Mouse (Mus musculus) left cerebral cortex, adult 2 months (tissue): ENCODE results near the gene Cav3. TPM values are rescaled to one million over a fixed set of nuclear protein-coding genes. Genes with fewer than 3 reads are reported as not detected.

Experiments
- DNase-seq, 2 experiments: peaks; one replicate each; pipeline ENCODE4 v3.0.0; 2021 to 2022; ENCODE audit warnings: low spot score in 2 of 2, mixed read lengths in 1 of 2; ENCODE audit errors: extremely low spot score in 1 of 2
- H3K27ac ChIP-seq: fragments of 200-600 bp; 2 replicates; pipeline ENCODE4 v1.8.1; 2022
- H3K4me3 ChIP-seq: fragments of 200-600 bp; 2 replicates; pipeline ENCODE4 v1.8.1; 2022
- CTCF ChIP-seq: fragments of 200-600 bp; IDR thresholded peaks from 2 replicates; pipeline ENCODE4 v1.8.1; 2022; ENCODE audit warnings: antibody characterized with exemption, mild to moderate bottlenecking, moderate library complexity
- intact Hi-C: fragments of 180-260 bp; cut with DNase I; formaldehyde crosslinking; loops from one replicate; pipeline ENCODE4 v1.15.1; 2025
- long read RNA-seq, 2 experiments: library from polyadenylated mRNA; stranded (forward); transcript quantifications; one replicate each; pipeline ENCODE4 v2.0.0; 2021; ENCODE audit warnings: borderline mapping rate in 2 of 2
- total RNA-seq, 2 experiments: library from RNA; stranded (reverse); gene quantifications; 2 replicates each; pipeline ENCODE4 v1.2.3; 2021

The Cav3 gene
- under 1 TPM in 1 of 2 experiments, not detected in 1; 0.30 TPM for total RNA-seq
- long read RNA-seq, experiment 1, partial matches to known transcripts: 0 of 1 reads
- long read RNA-seq, experiment 1, other reads (novel, unspliced or antisense): 0 of 1 reads
- long read RNA-seq, experiment 2: 0 reads

DNA sequence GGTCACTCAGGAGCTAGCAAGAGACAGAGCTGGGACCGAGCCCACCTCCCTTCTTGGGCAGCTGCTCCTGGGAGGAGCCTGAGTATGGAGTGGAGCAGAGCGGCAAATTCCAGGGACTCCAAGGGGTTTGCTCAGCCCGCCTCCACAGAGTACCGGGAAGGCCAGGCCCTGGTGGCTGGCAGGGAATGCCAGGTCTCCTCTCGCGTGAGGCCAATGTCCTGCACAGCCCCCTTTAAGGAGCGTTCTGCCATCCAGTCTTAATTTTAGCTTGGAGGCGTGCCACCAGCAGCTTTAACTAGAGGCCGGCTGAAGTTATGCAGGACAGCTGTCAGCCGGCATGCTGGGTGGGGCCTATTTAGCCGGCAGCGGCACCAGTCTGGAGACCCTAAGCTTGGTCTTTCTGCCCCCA, at the start of gene Cav3:
Gene Cav3 (plus strand): TSS at position 165 of the 409 bp plus-strand sequence.
- DNase-seq: no peak
- H3K27ac ChIP-seq: no peak within 1 kb of the TSS
- TF ChIP-seq CTCF: no peak
- H3K4me3 ChIP-seq: no peak within 1 kb of the TSS
- intact Hi-C loops: no loop called here

DNA sequence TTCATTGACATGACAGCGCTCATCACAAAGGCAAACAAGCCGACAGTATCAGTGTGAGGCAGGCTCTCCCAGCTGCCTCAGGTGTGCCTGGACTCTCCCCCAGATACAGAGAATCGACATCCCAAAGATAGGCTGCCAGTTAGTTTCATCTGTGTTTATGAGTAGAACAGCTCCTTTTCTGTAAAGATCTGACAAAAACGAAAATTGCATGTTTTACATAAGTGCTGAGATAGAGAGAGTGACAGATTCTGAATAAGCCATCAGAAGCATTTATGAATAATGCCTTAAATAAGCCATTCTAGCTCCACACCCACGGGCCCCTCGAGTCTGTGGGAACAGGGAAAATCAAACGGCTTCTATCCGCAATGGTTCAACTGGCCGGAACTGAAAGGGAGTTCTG, 40.0 kb upstream of the Cav3 start:
- no peak for TF ChIP-seq CTCF
- no peak overlapping the region for H3K4me3 ChIP-seq
- H3K27ac ChIP-seq: no peak overlapping the region
- intact Hi-C loops: no loop called here
- peak in 1 of 2 experiments; percentile 24 for DNase-seq

DNA sequence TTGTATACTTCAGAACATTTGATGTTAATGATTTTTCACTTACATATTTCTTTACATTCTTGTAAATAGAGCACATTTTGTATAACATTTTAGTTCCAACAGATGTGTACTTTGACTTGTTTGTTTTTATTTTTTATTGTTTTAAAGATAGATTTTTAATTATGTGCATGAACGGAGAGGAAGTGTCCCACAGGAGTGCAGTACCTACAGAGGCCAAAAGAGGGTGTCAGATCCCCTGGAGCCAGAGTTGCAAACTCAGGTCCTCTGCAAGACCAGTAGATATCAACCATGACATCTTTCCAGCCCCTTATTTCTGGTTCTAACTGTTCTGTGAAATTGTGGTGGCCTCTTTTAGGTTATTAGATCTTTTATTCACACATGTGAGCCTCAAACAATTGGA, 38.4 kb upstream of the Cav3 start:
- peak; percentile 10 for TF ChIP-seq CTCF
- intact Hi-C loops: no loop called here
- no peak for DNase-seq
- Histone ChIP-seq H3K27ac (no peak overlapping the region), H3K4me3 (no peak overlapping the region)

DNA sequence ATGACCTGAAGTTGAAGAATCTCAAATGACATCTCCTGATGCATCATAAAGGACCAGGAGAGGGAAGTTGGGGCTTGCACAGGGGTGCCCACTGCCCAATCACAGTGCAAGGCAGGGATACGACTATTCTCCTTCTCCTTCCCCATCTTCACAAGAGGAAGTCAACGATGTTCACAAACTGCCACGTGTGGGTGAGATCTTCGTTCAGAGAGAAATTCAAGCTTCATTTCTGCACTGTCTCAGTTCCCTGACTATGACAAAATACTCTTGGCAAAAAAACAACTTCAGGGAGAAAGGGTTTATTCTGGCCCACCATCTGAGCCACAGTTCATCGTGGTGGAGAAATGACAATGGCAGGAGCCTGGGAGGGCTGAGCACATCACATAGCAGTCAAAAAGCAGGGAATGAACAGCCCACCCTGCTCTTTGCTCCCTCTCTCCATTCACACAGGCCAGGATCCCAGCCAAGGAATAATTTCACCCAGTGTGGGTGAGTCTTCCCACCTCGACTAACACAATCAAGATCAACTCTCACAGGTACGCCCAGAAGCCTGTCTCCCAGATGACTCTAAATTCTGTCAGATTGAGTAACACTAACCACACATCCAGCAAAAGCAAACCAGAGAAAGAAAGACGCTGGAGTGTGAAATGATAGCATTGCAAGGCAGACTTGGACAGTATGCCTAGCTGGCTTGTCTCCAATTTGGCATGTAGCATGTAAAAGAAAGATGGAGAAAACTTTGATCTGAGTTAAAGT, 35.4 kb upstream of the Cav3 start:
- TF ChIP-seq CTCF: no peak
- peak overlapping the region; percentile 19; the same call in 1 of the 2 replicates for H3K27ac ChIP-seq
- DNase-seq: peak in 1 of 2 experiments; percentile 20
- no peak overlapping the region for H3K4me3 ChIP-seq
- intact Hi-C loops: no loop called here

DNA sequence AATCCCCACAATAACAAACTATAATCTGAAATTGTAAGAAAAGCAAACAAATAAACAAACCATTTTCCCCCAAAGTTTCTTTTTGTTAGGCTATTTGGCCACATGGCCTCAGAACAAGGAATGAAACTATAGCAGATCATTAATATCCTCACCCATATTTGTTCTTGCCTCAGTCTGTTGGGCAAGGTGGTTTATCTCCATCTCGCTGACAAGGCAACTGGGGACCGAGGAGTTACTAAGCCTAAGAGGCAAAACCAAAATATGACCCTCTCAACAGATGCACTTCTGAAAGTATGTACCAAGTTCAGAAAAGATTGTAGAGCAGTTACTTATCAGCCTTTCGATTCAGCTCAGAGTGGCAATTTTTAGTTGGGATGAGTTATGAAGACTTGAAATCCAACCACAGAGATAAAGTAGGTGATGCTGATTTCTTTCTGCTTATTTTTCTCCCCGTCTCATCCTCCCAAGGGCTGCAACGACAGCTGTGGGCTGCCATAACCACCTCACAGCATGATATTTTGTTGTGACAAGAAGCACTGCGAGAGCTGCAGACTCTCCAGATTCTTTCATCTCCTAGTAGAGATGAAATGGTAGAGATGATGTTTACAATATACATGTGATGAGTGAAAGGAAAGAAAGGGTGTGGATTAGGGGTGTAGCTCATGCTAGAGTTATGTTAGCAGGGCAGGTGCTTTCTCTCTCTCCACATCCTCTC, 33.1 kb upstream of the Cav3 start:
- intact Hi-C loops: no loop called here
- no peak for TF ChIP-seq CTCF
- H3K27ac ChIP-seq: no peak overlapping the region
- no peak overlapping the region for H3K4me3 ChIP-seq
- DNase-seq: no peak

DNA sequence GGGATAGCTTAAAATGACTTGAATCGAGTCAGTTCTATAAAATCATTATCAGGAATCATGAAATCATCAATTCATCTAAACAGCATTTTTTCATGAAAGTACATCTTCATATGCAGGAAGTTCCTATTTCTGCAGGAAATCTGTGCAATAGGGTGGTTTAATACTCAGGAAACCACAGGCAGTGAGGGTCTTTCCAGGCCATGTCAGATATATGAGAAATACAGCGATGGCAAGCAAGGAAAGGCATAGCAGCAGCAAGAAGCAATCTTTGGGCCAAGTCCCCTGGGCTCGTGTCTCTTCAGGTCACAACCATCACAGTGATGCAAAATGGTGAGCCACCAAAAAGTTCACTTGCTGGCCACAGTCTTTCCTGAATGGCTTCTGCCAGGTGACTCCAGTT, 13.6 kb upstream of the Cav3 start:
- intact Hi-C loops: no loop called here
- DNase-seq: no peak
- H3K4me3 ChIP-seq: no peak overlapping the region
- TF ChIP-seq CTCF: no peak
- H3K27ac ChIP-seq: no peak overlapping the region

DNA sequence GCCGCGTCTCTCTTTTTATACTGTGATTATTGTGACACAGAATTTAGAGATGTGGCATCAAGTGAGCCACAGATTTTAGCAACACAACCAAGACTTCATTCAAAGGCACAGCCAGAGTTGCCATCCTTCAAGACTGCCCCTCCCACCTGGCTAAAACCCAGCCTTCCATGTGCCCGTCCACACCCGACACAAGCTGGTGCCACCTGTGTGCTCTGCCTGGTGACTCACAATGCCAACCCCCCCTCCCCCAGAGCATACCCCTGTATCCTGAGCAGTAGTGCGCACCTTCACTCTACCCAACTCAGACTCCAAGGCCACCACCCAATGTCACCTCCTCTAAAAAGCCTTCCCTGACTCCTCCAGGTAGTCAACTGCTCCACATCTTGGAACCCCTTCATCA, 2.2 kb downstream of the Cav3 start:
- intact Hi-C loops: no loop called here
- no peak for DNase-seq
- no peak overlapping the region for H3K4me3 ChIP-seq
- no peak overlapping the region for H3K27ac ChIP-seq
- TF ChIP-seq CTCF: no peak

DNA sequence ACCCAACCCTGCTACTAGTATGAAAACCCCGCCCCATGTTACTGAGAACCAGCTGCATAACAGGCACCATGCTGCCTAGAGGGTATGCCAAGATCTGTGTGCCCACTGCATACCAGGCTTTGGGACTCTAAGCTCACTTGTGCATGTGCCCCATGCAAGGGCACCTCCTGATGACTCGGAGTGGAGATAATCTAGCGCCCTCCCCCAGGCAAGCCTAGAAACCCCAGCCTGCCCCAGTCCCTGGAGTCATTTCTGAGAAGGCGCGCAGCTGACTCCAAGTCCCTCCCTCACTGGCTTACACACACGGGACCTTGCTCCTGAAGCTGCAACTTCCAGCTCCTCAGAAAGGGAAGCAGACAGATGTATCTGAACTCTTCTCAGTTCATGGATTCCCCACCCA, 4.0 kb downstream of the Cav3 start:
- Histone ChIP-seq H3K4me3 (no peak overlapping the region), H3K27ac (no peak overlapping the region)
- DNase-seq: no peak
- intact Hi-C loops: no loop called here
- TF ChIP-seq CTCF: no peak

DNA sequence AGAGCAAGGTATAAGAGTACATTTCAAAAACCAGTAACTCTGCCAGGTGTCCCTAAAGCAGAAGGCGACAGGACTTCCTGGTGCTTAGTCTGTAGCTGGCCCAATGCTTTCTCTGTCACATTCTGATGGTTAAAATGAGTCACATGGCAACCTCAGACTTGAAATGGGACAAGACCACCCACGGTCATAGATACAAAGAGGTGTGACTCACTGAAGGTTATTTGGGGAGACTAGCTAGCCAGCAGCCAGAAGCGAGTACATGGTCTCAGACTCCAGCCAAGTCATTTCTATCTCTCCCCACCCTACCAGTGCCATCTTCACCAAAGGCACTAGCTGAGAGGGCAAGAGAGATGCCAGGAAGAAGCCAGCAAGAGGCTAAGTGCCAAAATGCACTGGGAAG, 6.1 kb downstream of the Cav3 start:
- Histone ChIP-seq H3K4me3 (no peak overlapping the region), H3K27ac (no peak overlapping the region)
- no peak for DNase-seq
- intact Hi-C loops: no loop called here
- no peak for TF ChIP-seq CTCF

DNA sequence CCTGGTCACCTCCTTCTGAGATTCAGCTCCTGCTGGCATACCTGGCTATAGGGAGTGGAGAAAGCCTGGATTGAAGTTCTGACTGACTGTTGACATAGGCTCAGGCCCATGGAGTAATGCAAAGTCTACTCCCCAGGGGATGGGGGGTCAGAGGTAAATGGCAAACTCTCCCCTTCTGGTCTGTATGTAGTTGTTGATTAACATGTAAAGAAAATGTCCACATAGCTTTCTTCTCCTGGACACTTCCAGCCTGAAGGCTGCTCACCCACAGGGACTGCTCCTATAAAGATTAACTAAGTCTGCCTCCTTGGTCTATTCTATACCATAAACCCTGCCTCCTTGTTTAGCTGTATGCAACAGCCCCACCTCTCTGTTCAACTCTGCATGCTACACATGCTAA, 6.7 kb downstream of the Cav3 start:
- no peak for DNase-seq
- intact Hi-C loops: no loop called here
- Histone ChIP-seq H3K4me3 (no peak overlapping the region), H3K27ac (no peak overlapping the region)
- TF ChIP-seq CTCF: no peak

DNA sequence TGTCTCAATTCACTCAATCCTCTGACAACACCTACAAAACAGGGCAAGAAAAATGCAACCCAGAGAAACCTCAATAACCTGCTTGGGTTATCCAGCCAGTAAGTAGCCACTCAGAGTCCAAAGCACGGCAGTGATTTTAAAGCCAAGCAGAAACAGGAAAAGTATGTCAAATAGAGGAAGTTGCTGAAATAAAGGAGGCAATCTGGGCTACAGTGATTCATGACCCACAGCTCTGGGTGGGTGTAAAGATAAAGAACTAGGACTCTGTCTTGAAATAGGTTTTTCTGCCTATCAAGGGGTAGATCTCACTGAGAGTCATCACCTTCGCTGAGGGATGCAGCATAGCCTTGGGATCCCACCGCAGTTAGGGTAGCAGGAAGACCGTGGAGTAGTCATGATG, 12.3 kb downstream of the Cav3 start:
- Histone ChIP-seq H3K27ac (no peak overlapping the region), H3K4me3 (no peak overlapping the region)
- no peak for TF ChIP-seq CTCF
- no peak for DNase-seq
- intact Hi-C loops: no loop called here

DNA sequence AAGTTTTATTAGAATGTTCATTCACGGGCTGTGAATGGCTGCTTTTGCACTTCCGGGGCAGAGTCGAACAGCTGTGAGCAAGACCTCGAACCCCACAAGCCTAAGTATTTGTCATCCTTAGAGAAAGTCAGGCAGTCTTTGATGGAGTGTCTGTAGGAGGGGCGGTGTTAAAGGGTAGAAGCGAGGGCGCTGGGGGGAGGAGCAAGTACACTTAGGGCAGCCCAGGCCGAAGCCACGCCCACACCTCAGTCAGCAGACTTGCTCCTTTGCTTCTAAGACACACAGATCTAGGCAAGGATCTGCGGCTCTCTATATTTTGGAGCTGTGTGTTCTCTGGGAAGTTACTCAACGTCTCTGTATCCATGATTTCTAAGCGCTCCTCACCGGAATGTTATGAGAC, 20.6 kb downstream of the Cav3 start:
- TF ChIP-seq CTCF: no peak
- no peak for DNase-seq
- Histone ChIP-seq H3K27ac (no peak overlapping the region), H3K4me3 (no peak overlapping the region)
- intact Hi-C loops: no loop called here
